Mouse (Mus musculus) olfactory bulb, adult 2 months (tissue): ENCODE measurements around the gene Itpk1.

Experiments used
- CTCF ChIP-seq: fragments of 200-500 bp; IDR thresholded peaks from 2 replicates; pipeline ENCODE4 v1.5.1; 2012; ENCODE audit warnings: low read depth, mild to moderate bottlenecking, low read length, moderate library complexity; ENCODE audit not compliant: insufficient read depth
- POLR2A ChIP-seq: fragments of 200-500 bp; IDR thresholded peaks from 2 replicates; pipeline ENCODE4 v1.6.1; 2012; ENCODE audit warnings: mild to moderate bottlenecking, low read depth, low read length, moderate library complexity; ENCODE audit not compliant: insufficient read depth

DNA sequence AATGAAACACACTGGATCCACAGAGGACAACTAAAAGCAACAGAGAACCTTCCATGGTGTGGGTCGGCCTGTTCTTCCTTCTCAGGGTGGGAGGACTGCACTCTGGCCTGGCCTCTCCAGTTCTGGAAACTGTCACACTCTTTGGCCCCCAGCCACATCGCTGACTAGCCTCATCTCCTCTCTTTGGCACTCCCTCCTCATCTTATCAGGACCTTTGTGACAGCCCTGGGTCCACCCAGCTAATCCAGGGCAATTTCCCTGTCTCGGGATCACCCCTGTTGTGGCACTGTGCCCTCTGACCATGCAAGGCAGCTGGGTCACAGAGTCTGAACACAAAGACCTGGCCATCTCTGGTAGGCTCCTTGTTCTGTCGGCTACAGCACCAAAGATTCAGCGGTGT, 22.6 kb downstream of the Itpk1 start:
- TF ChIP-seq CTCF (no peak), POLR2A (no peak)
